Mouse (Mus musculus) embryo, embryonic 10.5 days (tissue): ENCODE measurements around the gene Kif24.
A peak's percentile ranks its signal among the peaks of the same experiment; 100 is the strongest.

Source experiments
- DNase-seq: peaks from one replicate; pipeline ENCODE4 v3.0.0-alpha.2; 2015; ENCODE audit warnings: low spot score

Kif24 gene

GRCm38 (mm10) chr4:41464345-41465286 is at the start of gene Kif24, which contains the start of gene Nudt2:
Gene Kif24, minus strand, starts transcription at chr4:41464887.
Gene Nudt2, plus strand, starts transcription at chr4:41465151.
- DNase-seq: peak; percentile 100

GRCm38 (mm10) chr4:41513714-41514113 is 49.0 kb upstream of the Kif24 start:
- DNase-seq: peak; percentile 71

GRCm38 (mm10) chr4:41513309-41513708 is 48.6 kb upstream of the Kif24 start:
- DNase-seq: no peak

GRCm38 (mm10) chr4:41507998-41508397 is 43.3 kb upstream of the Kif24 start:
- no peak for DNase-seq

- peak; percentile 64 for DNase-seq
Observed at GRCm38 (mm10) chr4:41507326-41507924, 42.7 kb upstream of the Kif24 start.

- DNase-seq: peak; percentile 93
Observed at GRCm38 (mm10) chr4:41506906-41507305, 42.2 kb upstream of the Kif24 start.

GRCm38 (mm10) chr4:41506156-41506555 is 41.5 kb upstream of the Kif24 start:
- peak; percentile 73 for DNase-seq

GRCm38 (mm10) chr4:41505131-41505551 is 40.5 kb upstream of the Kif24 start:
- DNase-seq: no peak

- no peak for DNase-seq
Observed at GRCm38 (mm10) chr4:41504325-41504724, 39.6 kb upstream of the Kif24 start.

GRCm38 (mm10) chr4:41502986-41503412 is 38.3 kb upstream of the Kif24 start, which contains the start of gene AI464131:
Gene AI464131, minus strand, starts transcription at chr4:41503076.
- peak; percentile 99 for DNase-seq

GRCm38 (mm10) chr4:41502171-41502940 is 37.7 kb upstream of the Kif24 start:
- peak; percentile 54 for DNase-seq

- DNase-seq: no peak
Observed at GRCm38 (mm10) chr4:41500787-41501186, 36.1 kb upstream of the Kif24 start.

GRCm38 (mm10) chr4:41499619-41500018 is 34.9 kb upstream of the Kif24 start:
- DNase-seq: no peak

- peak; percentile 56 for DNase-seq
Observed at GRCm38 (mm10) chr4:41498921-41499391, 34.3 kb upstream of the Kif24 start.

GRCm38 (mm10) chr4:41497995-41498845 is 33.5 kb upstream of the Kif24 start:
- peak; percentile 21 for DNase-seq

- peak; percentile 74 for DNase-seq
Observed at GRCm38 (mm10) chr4:41497579-41497978, 32.9 kb upstream of the Kif24 start.

- no peak for DNase-seq
Observed at GRCm38 (mm10) chr4:41497046-41497445, 32.4 kb upstream of the Kif24 start.

GRCm38 (mm10) chr4:41495850-41496249 is 31.2 kb upstream of the Kif24 start:
- no peak for DNase-seq

- no peak for DNase-seq
Observed at GRCm38 (mm10) chr4:41495076-41495475, 30.4 kb upstream of the Kif24 start.

- no peak for DNase-seq
Observed at GRCm38 (mm10) chr4:41494378-41494777, 29.7 kb upstream of the Kif24 start.
